Mouse (Mus musculus): ENCODE measurements at regions not wholly inside any gene's neighbourhood (a gene's known extent, or its start where the extent isn't known, plus 50 kb on each side); places are given as distances from the start of the nearest gene placed in this dataset.

DNA sequence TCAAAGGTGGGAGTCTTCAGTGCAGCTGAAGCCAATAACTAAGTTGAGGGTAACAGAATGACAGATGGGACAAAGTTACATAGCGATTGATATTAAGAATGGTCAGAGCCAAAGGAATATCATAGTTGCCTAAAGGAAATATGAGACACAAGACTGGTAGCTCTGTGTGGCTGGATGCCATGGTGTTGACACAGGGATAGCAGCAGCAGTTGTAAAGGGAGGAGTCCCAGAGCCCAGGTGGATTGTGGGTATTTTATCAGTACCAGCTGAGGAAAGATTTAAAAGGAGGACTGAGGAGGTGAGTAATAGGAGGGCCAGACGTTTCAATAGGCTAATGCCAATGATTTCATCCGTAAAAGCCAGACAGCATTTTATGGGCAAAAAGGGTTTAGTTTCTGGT lies 59.4 kb upstream of the Pde3a start:
- no peak for TF ChIP-seq POLR2A (IDR thresholded peaks at IDR 0.05; ENCODE audit: low read depth, low read length)
- TF ChIP-seq CTCF (IDR thresholded peaks at IDR 0.05; ENCODE audit: extremely low read depth, insufficient read depth, insufficient read length, insufficient replicate concordance), result no peak

All from spleen, adult 2 months (tissue).